Mouse (Mus musculus) testis, adult 2 months (tissue): ENCODE results near the gene Pakap. TPM values are rescaled to one million over a fixed set of nuclear protein-coding genes. Genes with fewer than 3 reads are reported as not detected.

ENCODE experiments used
- H3K27ac ChIP-seq: fragments of 200-500 bp; 2 replicates; pipeline ENCODE4 v1.5.1; 2012; ENCODE audit warnings: low read depth, low read length; ENCODE audit not compliant: control insufficient read depth, insufficient read depth
- H3K27me3 ChIP-seq: fragments of 200-500 bp; 2 replicates; pipeline ENCODE4 v1.6.1; 2012; ENCODE audit warnings: mild to moderate bottlenecking, low read length, moderate library complexity; ENCODE audit not compliant: control insufficient read depth, insufficient read depth
- H3K36me3 ChIP-seq: fragments of 200-500 bp; 2 replicates; pipeline ENCODE4 v1.6.1; 2012; ENCODE audit warnings: mild to moderate bottlenecking, low read length; ENCODE audit not compliant: control insufficient read depth, insufficient read depth
- H3K4me1 ChIP-seq: fragments of 200-500 bp; 2 replicates; pipeline ENCODE4 v1.6.1; 2012; ENCODE audit warnings: low read length; ENCODE audit not compliant: control insufficient read depth, insufficient read depth
- H3K4me3 ChIP-seq: fragments of 200-500 bp; 2 replicates; pipeline ENCODE4 v1.5.1; 2012; ENCODE audit warnings: low read depth, mild to moderate bottlenecking, low read length, moderate library complexity, mixed read lengths; ENCODE audit not compliant: control insufficient read depth
- CTCF ChIP-seq: fragments of 200-500 bp; IDR thresholded peaks from 2 replicates; pipeline ENCODE4 v1.5.1; 2012; ENCODE audit warnings: low read depth, mild to moderate bottlenecking, inconsistent platforms, low read length, moderate library complexity; ENCODE audit not compliant: control insufficient read depth, insufficient read depth, insufficient replicate concordance
- POLR2A ChIP-seq: fragments of 200-500 bp; IDR thresholded peaks from 2 replicates; pipeline ENCODE4 v1.6.1; 2012; ENCODE audit warnings: low read depth, mild to moderate bottlenecking, inconsistent platforms, low read length, moderate library complexity; ENCODE audit not compliant: control insufficient read depth
- polyA plus RNA-seq: library from polyadenylated mRNA; depleted of rRNA; stranded (reverse); fragments of >200 nt; gene quantifications from 2 replicates; pipeline ENCODE4 v1.2.3, GENCODE M21; 2012

Pakap gene
- polyA plus RNA-seq, 1 experiment = 0.96 TPM

GRCm38 (mm10) chr4:57780833-57781641 lies 213.1 kb downstream of the Pakap start:
- peaks cover 9% of the 10 kb centered on the region for H3K4me1 ChIP-seq
- TF ChIP-seq CTCF (no peak), POLR2A (no peak)
- H3K27ac ChIP-seq = no peak overlapping the region
- H3K4me3 ChIP-seq = no peak overlapping the region
- H3K27me3 ChIP-seq = no peaks in the 10 kb centered on the region; the same call in 1 of the 2 replicates
- H3K36me3 ChIP-seq = no peaks in the 10 kb centered on the region

GRCm38 (mm10) chr4:57781994-57782393 lies 214.0 kb downstream of the Pakap start:
- Histone ChIP-seq H3K27ac (no peak overlapping the region), H3K4me1 (peaks cover 9% of the 10 kb centered on the region), H3K4me3 (peak overlapping the region; percentile 75), H3K36me3 (no peaks in the 10 kb centered on the region), H3K27me3 (no peaks in the 10 kb centered on the region; the same call in 1 of the 2 replicates)
- TF ChIP-seq CTCF = no peak
- 0 out of 2 replicates have a peak, but pooled peaks have one; percentile 39 for TF ChIP-seq POLR2A

GRCm38 (mm10) chr4:57782549-57783390 lies 214.8 kb downstream of the Pakap start:
- Histone ChIP-seq H3K36me3 (no peaks in the 10 kb centered on the region), H3K27me3 (no peaks in the 10 kb centered on the region; the same call in 1 of the 2 replicates), H3K27ac (no peak overlapping the region), H3K4me3 (peak overlapping the region; percentile 75), H3K4me1 (peaks cover 9% of the 10 kb centered on the region)
- no peak for TF ChIP-seq POLR2A
- TF ChIP-seq CTCF = no peak

GRCm38 (mm10) chr4:57783391-57783770 lies 215.4 kb downstream of the Pakap start:
- H3K27ac ChIP-seq = no peak overlapping the region
- no peaks in the 10 kb centered on the region; the same call in 1 of the 2 replicates for H3K27me3 ChIP-seq
- TF ChIP-seq POLR2A (no peak), CTCF (no peak)
- H3K4me3 ChIP-seq = no peak overlapping the region
- peaks cover 9% of the 10 kb centered on the region for H3K4me1 ChIP-seq
- H3K36me3 ChIP-seq = no peaks in the 10 kb centered on the region

DNA sequence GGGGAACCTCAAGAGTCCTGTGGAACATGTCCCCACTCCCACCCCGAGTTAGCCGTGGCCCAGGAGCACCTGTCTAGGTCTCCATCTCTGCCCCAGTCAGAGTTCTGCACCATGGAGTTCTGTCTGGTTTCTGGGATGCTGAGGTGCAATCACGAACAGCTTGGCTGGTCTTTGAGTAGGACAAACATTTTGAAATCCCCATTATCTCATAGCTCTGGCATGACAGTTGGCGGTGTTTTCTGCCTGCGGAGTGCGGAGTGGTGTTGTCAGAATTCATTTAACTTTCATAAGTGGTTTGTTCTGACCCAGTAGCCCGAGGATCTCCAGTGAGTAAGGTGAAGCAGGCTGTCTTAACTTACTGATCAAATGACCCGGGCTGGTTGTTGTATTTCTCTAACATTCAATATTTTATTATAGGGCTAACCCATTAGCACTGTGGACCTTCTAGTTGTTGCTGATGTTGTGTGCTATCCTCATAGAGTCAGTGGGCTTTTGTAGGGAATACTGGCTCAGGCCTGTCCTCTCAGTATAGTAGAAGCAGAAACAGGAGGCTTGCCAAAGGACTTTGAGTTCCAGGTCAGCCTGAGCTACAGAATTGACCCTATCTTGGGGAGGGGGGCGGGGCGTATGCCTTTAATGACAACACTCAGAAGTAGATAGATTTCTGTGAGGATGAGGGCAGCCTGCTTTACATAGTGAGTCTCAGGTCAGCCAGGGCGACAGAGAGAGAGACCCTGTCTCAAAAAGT lies 216.0 kb downstream of the Pakap start:
- Histone ChIP-seq H3K27me3 (no peaks in the 10 kb centered on the region; the same call in 1 of the 2 replicates), H3K27ac (no peak overlapping the region), H3K4me3 (no peak overlapping the region), H3K4me1 (peaks cover 9% of the 10 kb centered on the region), H3K36me3 (no peaks in the 10 kb centered on the region)
- TF ChIP-seq CTCF (no peak), POLR2A (no peak)

DNA sequence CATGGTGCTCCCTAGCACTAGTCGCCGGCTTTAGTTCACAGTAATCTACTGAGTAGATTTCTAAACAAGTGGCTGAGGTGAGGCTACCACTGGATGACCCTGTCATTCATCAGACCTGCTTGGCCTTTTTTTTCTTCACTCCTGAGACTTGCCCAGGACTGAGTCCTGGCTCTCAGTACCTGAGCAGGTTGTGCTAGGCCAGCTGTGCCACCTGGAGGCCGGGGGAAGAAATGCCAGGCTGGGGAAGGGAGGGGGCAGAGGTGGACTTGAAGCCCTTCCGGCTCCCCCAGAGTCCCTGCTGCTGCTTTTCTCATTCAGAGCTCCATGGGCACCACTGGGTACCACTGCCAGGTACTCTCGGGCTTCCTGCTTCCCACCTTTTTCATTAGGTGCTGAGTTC lies 220.7 kb downstream of the Pakap start:
- H3K27ac ChIP-seq = no peak overlapping the region
- H3K4me3 ChIP-seq = no peak overlapping the region
- no peaks in the 10 kb centered on the region for H3K27me3 ChIP-seq
- TF ChIP-seq CTCF (no peak), POLR2A (no peak)
- no peaks in the 10 kb centered on the region for H3K36me3 ChIP-seq
- H3K4me1 ChIP-seq = no peaks in the 10 kb centered on the region
